Mouse (Mus musculus) spleen, adult 2 months (tissue): Measurements from ENCODE around the gene Doc2a. TPM values are rescaled to one million over a fixed set of nuclear protein-coding genes. Genes with fewer than 3 reads are reported as not detected.

ENCODE experiments used
- DNase-seq, 2 experiments: peaks; one replicate each; pipeline versions ENCODE4 v3.0.0 to v3.0.0-alpha.2; 2012 to 2021; ENCODE audit warnings: low spot score in 2 of 2, low read depth in 1 of 2
- H3K27ac ChIP-seq: fragments of 200-500 bp; 2 replicates; pipeline ENCODE4 v1.5.1; 2012; ENCODE audit warnings: low read length, inconsistent platforms; ENCODE audit not compliant: insufficient read depth
- H3K27me3 ChIP-seq: fragments of 200-500 bp; 2 replicates; pipeline ENCODE4 v1.6.1; 2012; ENCODE audit warnings: mild to moderate bottlenecking, moderate library complexity, low read length, inconsistent platforms; ENCODE audit not compliant: control insufficient read depth, insufficient read depth
- H3K36me3 ChIP-seq: fragments of 200-500 bp; 2 replicates; pipeline ENCODE4 v1.6.1; 2012; ENCODE audit warnings: mild to moderate bottlenecking, low read length, inconsistent platforms; ENCODE audit not compliant: control insufficient read depth, insufficient read depth
- H3K4me1 ChIP-seq: fragments of 200-500 bp; 2 replicates; pipeline ENCODE4 v1.6.1; 2011; ENCODE audit warnings: inconsistent platforms; ENCODE audit not compliant: control insufficient read depth, insufficient read depth, insufficient read length
- H3K4me3 ChIP-seq: fragments of 200-500 bp; 2 replicates; pipeline ENCODE4 v1.5.1; 2011; ENCODE audit warnings: mild to moderate bottlenecking, inconsistent platforms; ENCODE audit not compliant: insufficient read depth, insufficient read length; ENCODE audit errors: extremely low read depth
- CTCF ChIP-seq: fragments of 200-500 bp; IDR thresholded peaks from 2 replicates; pipeline ENCODE4 v1.5.1; 2011; ENCODE audit warnings: mild to moderate bottlenecking, inconsistent platforms; ENCODE audit not compliant: insufficient read depth, insufficient read length, insufficient replicate concordance; ENCODE audit errors: extremely low read depth
- POLR2A ChIP-seq: fragments of 200-500 bp; IDR thresholded peaks from 2 replicates; pipeline ENCODE4 v1.6.1; 2011; ENCODE audit warnings: low read depth, low read length, inconsistent platforms
- WGBS: fragments of 180-500 bp; shearing (Covaris S2); methylation state at CpG from one replicate; pipeline ENCODE4 v1.1.7; 2018; 5-methylcytosine and 5-hydroxymethylcytosine counted together
- polyA plus RNA-seq: library from polyadenylated mRNA; depleted of rRNA; stranded (reverse); fragments of >200 nt; gene quantifications from 2 replicates; pipeline ENCODE4 v1.2.3, GENCODE M21; 2012; rRNA removed

The Doc2a gene
- polyA plus RNA-seq = not detected in 2 replicates

DNA sequence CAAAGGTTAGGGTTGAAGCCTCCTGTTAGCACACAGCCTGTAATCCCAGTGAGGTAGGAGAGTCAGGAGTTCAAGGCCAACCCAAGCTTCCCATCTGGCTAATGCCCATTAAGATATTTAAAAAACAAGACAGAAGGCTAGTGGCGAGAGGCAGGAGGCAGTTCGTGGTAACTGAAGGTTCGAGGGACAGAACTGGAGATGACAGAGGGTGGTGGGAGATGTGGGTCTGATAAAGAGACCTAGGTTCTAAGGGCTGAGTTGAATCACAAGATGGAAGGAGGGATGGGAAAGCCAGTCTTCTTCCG, at the start of gene Doc2a:
Gene Doc2a, plus strand, starts transcription at position 301 of the 305 bp plus-strand sequence.
- Histone ChIP-seq H3K4me1 (peaks cover 7% of the 10 kb centered on the region; the same call in 1 of the 2 replicates), H3K4me3 (peak within 1 kb of the TSS; percentile 39; the same call in 1 of the 2 replicates)

DNA sequence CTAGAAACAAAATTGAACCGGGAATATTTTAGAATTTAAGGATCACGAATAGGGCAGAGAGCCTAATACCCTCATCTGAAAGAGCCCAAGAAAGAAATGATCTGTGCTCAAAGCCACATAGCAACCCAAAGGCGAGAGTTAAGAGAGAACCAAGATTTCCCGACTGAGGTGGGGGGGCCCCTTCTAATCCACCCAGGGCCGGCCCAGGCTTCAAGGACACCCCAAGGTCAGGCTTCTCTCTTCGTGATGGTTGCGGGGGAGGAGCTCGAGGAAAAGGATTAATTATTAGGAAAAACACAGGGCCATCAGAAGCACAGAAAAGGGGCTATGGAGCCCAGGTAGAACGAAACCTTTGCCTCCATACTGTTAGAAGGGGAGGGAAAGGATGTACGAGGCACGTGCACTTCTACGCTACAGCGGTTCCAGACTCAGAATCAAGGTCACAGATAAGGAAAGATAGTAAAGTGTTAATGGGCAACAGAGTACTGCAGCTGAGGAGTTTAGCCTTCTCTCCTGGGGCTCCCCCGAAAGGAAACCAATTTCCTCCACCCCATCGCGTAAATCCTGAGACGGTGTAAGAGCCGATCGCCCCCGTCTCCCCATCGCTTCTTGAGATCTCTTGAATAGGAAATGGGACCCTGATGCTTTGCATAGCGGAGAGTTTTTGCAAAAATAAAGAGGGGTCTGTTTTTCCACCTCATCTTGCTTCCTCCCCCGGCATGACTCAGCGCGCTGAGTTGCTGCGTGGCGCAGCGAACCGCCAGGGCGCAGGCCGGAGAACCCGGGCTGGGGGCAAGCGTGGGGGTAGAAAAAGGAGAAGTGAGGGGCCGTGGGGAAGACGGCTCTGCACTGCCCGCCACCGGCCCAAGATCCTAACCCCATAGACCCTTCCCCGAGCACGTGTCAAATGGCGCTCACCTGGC, 48.8 kb upstream of the Doc2a start:
- WGBS = 2% methylated on average over 40 of the region's 40 CpGs
- Histone ChIP-seq H3K27ac (peak overlapping the region; percentile 97), H3K36me3 (peaks cover 16% of the 10 kb centered on the region), H3K4me3 (peak overlapping the region; percentile 95), H3K27me3 (no peaks in the 10 kb centered on the region), H3K4me1 (peaks cover 9% of the 10 kb centered on the region; the same call in 1 of the 2 replicates)
- TF ChIP-seq POLR2A (no peak), CTCF (no peak)
- peak in 1 of 2 experiments; percentile 28 for DNase-seq

More for the DNA sequence above, at the start of gene Doc2a:
- H3K27ac ChIP-seq = no peak within 1 kb of the TSS
- H3K27me3 ChIP-seq = peaks cover 16% of the 10 kb centered on the region
- H3K36me3 ChIP-seq = peaks cover 4% of the 10 kb centered on the region; the same call in 1 of the 2 replicates
- no peak for DNase-seq
- TF ChIP-seq CTCF (no peak), POLR2A (no peak)
- WGBS = 53% methylated on average over 4 of the region's 4 CpGs

DNA sequence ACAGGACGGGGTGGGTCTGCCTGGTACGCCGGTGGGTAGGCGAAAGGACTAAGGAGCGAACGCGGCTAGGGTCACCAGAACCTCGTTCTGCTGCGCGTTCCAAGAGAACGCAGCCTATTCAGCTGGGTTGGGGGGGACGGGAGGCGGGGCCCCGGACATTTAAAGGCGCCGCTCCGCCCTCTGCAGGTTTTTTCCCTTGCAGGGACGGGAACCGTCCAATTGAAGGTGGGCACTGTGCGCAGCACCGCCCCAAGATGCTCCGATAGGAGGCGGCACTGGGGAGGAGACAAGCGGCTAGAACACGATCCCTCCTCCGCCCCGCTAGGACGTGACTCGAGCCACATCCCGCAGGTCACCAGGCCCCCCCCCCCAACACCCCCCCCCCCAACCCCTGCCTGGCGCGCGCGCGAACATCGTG, 48.2 kb upstream of the Doc2a start:
- H3K27ac ChIP-seq = peak overlapping the region; percentile 97
- 1% methylated on average over 29 of the region's 36 CpGs for WGBS
- TF ChIP-seq POLR2A = peak; percentile 97
- no peak for TF ChIP-seq CTCF
- H3K36me3 ChIP-seq = peaks cover 16% of the 10 kb centered on the region
- DNase-seq = peak; percentile 96 to 97
- H3K4me3 ChIP-seq = peak overlapping the region; percentile 95
- peaks cover 9% of the 10 kb centered on the region; the same call in 1 of the 2 replicates for H3K4me1 ChIP-seq
- no peaks in the 10 kb centered on the region for H3K27me3 ChIP-seq

DNA sequence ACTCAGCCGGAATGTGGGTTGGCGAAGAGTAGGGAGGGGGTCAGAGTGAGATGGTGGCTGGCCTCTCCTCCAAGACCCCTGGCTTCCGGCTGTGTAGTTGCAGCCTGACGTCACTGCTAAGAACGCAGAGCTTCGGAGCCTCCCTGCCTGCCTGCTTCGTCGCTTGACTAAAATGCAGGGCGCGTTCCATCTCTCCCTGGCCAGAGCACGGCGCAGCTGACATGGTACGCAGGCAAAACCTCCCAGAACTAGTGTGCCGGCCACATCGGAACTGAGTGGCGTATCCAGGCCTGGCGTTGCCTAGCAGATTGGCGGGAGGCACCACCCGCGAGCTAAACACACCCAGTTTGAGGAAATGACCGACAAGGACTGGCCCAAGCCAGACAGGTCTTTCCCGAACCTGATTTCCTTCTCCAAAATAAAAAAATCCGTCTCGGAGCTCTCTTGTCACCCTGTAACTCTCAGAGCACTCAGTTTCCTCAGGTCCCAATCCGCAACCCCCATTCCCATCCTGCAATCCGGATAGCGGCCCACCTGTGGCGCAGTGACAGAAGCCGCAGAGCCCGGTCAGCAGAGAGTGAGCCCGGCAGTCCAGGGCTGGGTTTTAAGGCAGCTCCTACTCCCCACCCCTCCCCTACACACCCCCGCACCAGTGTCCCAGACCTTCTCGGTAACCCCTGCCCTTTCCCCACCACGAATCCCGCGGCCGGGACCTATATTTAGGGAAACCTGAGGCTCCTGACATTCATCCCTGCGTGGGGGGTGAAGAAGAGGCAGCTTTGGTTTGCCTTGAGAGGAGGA, 47.5 kb upstream of the Doc2a start:
- peaks cover 9% of the 10 kb centered on the region; the same call in 1 of the 2 replicates for H3K4me1 ChIP-seq
- peak overlapping the region; percentile 90 for H3K27ac ChIP-seq
- no peaks in the 10 kb centered on the region for H3K27me3 ChIP-seq
- H3K4me3 ChIP-seq = peak overlapping the region; percentile 69
- 8% methylated on average over 37 of the region's 38 CpGs for WGBS
- peak in 1 of 2 experiments; percentile 31 for DNase-seq
- TF ChIP-seq CTCF (peak; percentile 44; the same call in 1 of the 2 replicates), POLR2A (peak; percentile 57)
- peaks cover 16% of the 10 kb centered on the region for H3K36me3 ChIP-seq

DNA sequence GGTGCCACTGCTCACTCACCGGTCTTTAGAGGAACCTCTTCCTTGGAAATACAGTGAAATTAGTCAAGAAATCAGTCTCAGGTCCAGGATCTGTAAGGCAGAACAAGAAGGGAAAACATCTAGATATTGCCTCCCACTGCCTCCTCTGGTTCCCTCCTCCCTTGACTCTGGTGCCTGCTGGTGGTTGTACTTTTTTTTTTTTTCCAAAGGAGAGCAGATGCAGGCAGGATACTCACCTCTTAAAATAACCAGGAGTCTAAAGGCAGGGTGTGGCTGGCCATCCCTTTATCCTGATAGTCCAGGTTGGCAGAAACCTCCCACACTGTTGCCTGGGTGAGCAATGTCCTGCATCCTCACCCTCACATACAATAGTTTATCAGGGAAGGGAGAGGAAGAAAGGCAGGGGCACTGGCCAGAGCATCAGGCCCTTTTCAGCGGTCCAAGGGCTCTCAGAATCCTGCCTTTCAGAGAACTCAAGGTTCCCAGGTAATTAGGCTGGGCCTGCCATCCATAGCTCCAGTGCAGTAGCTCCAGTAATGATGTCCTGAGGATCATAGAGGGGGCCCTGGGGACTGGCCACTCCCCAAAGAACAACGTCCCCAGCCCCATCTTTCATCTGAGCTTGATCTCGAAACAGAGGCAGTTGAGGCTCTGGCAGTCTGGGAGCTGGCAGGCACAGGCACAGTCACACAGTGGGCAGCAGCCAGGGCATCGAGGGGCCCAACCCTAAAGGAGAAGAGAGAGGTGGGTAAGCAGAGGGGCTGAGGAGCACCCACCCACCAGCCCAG, 46.8 kb upstream of the Doc2a start:
- Histone ChIP-seq H3K4me3 (no peak overlapping the region), H3K4me1 (peaks cover 9% of the 10 kb centered on the region; the same call in 1 of the 2 replicates), H3K27ac (peak overlapping the region; percentile 90; the same call in 1 of the 2 replicates), H3K36me3 (peaks cover 13% of the 10 kb centered on the region), H3K27me3 (no peaks in the 10 kb centered on the region)
- TF ChIP-seq POLR2A (no peak), CTCF (no peak)
- WGBS = 80% methylated on average over 5 of the region's 5 CpGs
- no peak for DNase-seq

DNA sequence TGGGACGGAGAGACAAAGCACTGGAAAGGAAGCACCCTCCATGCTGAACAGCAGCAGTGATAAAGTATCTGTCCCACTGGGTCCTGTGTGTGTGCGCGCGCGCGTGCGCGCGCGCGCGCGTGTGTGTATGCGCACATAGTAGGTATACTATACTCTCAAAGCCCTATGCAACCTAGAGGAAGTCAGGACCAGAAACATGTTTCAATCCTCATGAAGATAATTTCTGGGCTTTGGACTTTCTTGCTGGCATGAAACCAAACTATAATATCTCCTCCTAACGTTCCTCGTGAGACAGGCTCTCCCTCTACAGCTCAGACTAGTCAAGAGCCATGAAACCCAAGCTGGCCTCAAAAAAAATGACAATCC, 46.2 kb upstream of the Doc2a start:
- WGBS = 92% methylated on average over 16 of the region's 16 CpGs
- Histone ChIP-seq H3K27ac (no peak overlapping the region), H3K4me3 (no peak overlapping the region), H3K27me3 (no peaks in the 10 kb centered on the region), H3K36me3 (peaks cover 10% of the 10 kb centered on the region), H3K4me1 (peaks cover 9% of the 10 kb centered on the region; the same call in 1 of the 2 replicates)
- no peak for DNase-seq
- no peak for TF ChIP-seq CTCF
- no peak for TF ChIP-seq POLR2A
